Mouse (Mus musculus): ENCODE data around the gene Mllt6. TPM values are rescaled to one million over a fixed set of nuclear protein-coding genes. Genes with fewer than 3 reads are reported as not detected.
"Not testable (repeated sequence)": the region's sequence is repeated elsewhere in the genome, so short reads cannot be mapped to it uniquely, and the experiment has no call there.

Mllt6 gene
- polyA plus RNA-seq, 1 experiment from 2014 or later = 5.5 TPM

GRCm38 (mm10) chr11:97628303-97628567 is 35.0 kb upstream of the Mllt6 start:
- Histone ChIP-seq H3K9ac (replicated peaks; ENCODE audit: low read length) (peak overlapping the region; percentile 7; the same call in 1 of the 2 replicates), H3K4me2 (replicated peaks; ENCODE audit: low read depth, low read length) (peak overlapping the region; percentile 97), H3K9me3 (ENCODE audit: low read length) (no peaks in the 10 kb centered on the region), H3K27ac (ENCODE audit: low read length) (no peak overlapping the region), H3K36me3 (ENCODE audit: insufficient read depth, low read length) (no peaks in the 10 kb centered on the region), H3K4me3 (ENCODE audit: low read length) (peak overlapping the region; percentile 71), H3K27me3 (ENCODE audit: insufficient read depth, low read length) (peaks cover 81% of the 10 kb centered on the region), H3K4me1 (ENCODE audit: insufficient read depth, low read length) (peaks cover 40% of the 10 kb centered on the region)
- under 1% methylated on average over 28 of the region's 28 CpGs for WGBS
- ATAC-seq (ENCODE audit: low FRiP score, low TSS enrichment) = no peak

DNA sequence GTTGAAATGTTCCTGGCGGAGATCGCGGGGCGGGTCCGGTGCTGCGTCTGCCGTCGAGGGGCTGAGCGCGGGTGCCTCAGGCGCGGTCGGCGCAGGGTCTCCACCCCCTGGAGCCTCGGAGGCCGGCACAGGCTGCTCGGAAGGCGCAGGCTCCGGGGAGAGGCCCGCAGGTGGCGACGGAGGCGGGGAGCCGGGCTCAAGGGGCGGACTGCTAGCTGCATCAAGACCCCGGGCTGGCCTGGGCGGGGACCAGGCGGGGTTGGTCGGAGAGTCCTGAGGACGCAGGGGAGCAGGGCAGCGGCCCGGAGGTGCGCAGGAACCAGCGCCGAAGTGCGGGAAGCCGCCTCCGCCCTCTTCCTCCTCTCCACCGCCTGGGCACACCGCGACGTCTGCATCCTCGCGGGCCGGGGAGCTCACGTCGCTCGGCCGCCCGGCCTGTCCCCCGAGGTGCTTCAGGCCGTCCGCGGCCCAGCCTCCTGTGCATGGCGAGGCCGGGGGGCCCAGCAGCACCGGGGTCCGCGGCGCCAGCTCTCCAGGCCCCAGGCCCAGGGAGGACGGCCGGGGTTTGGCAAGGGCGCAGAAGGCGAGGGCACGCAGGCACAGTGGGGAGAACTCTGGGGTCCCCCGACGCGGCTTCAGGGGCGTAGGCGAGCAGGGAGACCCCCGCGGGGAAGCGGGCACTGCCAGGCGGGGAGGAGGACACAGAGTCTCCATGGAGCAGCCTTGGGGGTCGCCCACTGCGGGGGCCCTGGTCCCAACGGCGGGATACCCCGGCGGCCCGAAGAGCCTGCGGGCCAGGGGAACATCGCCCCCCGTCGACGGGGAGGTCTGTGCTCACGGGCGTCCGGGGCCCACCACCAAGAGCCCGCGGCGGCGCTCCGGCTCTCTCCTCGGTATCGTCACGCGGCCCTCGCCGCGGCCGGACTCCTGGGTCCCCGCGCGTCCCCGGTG is 34.4 kb upstream of the Mllt6 start:
- no peak overlapping the region for H3K27ac ChIP-seq (ENCODE audit: low read length)
- H3K27me3 ChIP-seq (ENCODE audit: insufficient read depth, low read length) = peaks cover 75% of the 10 kb centered on the region
- peak overlapping the region; percentile 97 for H3K4me2 ChIP-seq (replicated peaks; ENCODE audit: low read depth, low read length)
- WGBS = under 1% methylated on average over 82 of the region's 106 CpGs
- peaks cover 40% of the 10 kb centered on the region for H3K4me1 ChIP-seq (ENCODE audit: insufficient read depth, low read length)
- no peaks in the 10 kb centered on the region for H3K9me3 ChIP-seq (ENCODE audit: low read length)
- peak overlapping the region; percentile 71 for H3K4me3 ChIP-seq (ENCODE audit: low read length)
- no peaks in the 10 kb centered on the region for H3K36me3 ChIP-seq (ENCODE audit: insufficient read depth, low read length)
- ATAC-seq (ENCODE audit: low FRiP score, low TSS enrichment) = peak; percentile 57
- peak overlapping the region; percentile 81 for H3K9ac ChIP-seq (replicated peaks; ENCODE audit: low read length)

- H3K9me3 ChIP-seq (ENCODE audit: low read length) = no peaks in the 10 kb centered on the region
- 0% methylated on average over 43 of the region's 47 CpGs for WGBS
- peak within 1 kb of the TSS; percentile 81 for H3K9ac ChIP-seq (replicated peaks; ENCODE audit: low read length)
- H3K4me1 ChIP-seq (ENCODE audit: insufficient read depth, low read length) = peaks cover 40% of the 10 kb centered on the region
- peak within 1 kb of the TSS; percentile 71 for H3K4me3 ChIP-seq (ENCODE audit: low read length)
- H3K27ac ChIP-seq (ENCODE audit: low read length) = no peak within 1 kb of the TSS
- H3K4me2 ChIP-seq (replicated peaks; ENCODE audit: low read depth, low read length) = peak within 1 kb of the TSS; percentile 97
- H3K27me3 ChIP-seq (ENCODE audit: insufficient read depth, low read length) = peaks cover 68% of the 10 kb centered on the region
- ATAC-seq (ENCODE audit: low FRiP score, low TSS enrichment) = peak; percentile 89
- no peaks in the 10 kb centered on the region for H3K36me3 ChIP-seq (ENCODE audit: insufficient read depth, low read length)
Measured at GRCm38 (mm10) chr11:97629576-97629975, 33.6 kb upstream of the Mllt6 start, which contains the start of gene Epop. TSS of gene Epop (minus strand) at chr11:97629702.

- peaks cover 40% of the 10 kb centered on the region for H3K4me1 ChIP-seq (ENCODE audit: insufficient read depth, low read length)
- no peaks in the 10 kb centered on the region for H3K36me3 ChIP-seq (ENCODE audit: insufficient read depth, low read length)
- H3K27ac ChIP-seq (ENCODE audit: low read length) = no peak overlapping the region
- no peaks in the 10 kb centered on the region for H3K9me3 ChIP-seq (ENCODE audit: low read length)
- peaks cover 53% of the 10 kb centered on the region for H3K27me3 ChIP-seq (ENCODE audit: insufficient read depth, low read length)
- H3K4me2 ChIP-seq (replicated peaks; ENCODE audit: low read depth, low read length) = no peak overlapping the region
- H3K4me3 ChIP-seq (ENCODE audit: low read length) = no peak overlapping the region
- H3K9ac ChIP-seq (replicated peaks; ENCODE audit: low read length) = no peak overlapping the region
- WGBS = 33% methylated on average over 2 of the region's 2 CpGs
- ATAC-seq (ENCODE audit: low FRiP score, low TSS enrichment) = no peak
Measured at GRCm38 (mm10) chr11:97631046-97631445, 32.2 kb upstream of the Mllt6 start.

- no peak overlapping the region for H3K9ac ChIP-seq (replicated peaks; ENCODE audit: low read length)
- peaks cover 36% of the 10 kb centered on the region for H3K4me1 ChIP-seq (ENCODE audit: insufficient read depth, low read length)
- H3K27ac ChIP-seq (ENCODE audit: low read length) = no peak overlapping the region
- H3K27me3 ChIP-seq (ENCODE audit: insufficient read depth, low read length) = peaks cover 49% of the 10 kb centered on the region
- H3K4me2 ChIP-seq (replicated peaks; ENCODE audit: low read depth, low read length) = no peak overlapping the region
- no peaks in the 10 kb centered on the region for H3K9me3 ChIP-seq (ENCODE audit: low read length)
- WGBS = 19% methylated on average over 5 of the region's 5 CpGs
- H3K36me3 ChIP-seq (ENCODE audit: insufficient read depth, low read length) = no peaks in the 10 kb centered on the region
- ATAC-seq (ENCODE audit: low FRiP score, low TSS enrichment) = no peak
- no peak overlapping the region for H3K4me3 ChIP-seq (ENCODE audit: low read length)
Measured at GRCm38 (mm10) chr11:97631500-97631899, 31.7 kb upstream of the Mllt6 start.

- WGBS = 4% methylated on average over 11 of the region's 12 CpGs
- no peaks in the 10 kb centered on the region for H3K36me3 ChIP-seq (ENCODE audit: insufficient read depth, low read length)
- H3K9me3 ChIP-seq (ENCODE audit: low read length) = no peaks in the 10 kb centered on the region
- no peak overlapping the region for H3K4me3 ChIP-seq (ENCODE audit: low read length)
- H3K27me3 ChIP-seq (ENCODE audit: insufficient read depth, low read length) = peaks cover 45% of the 10 kb centered on the region
- ATAC-seq (ENCODE audit: low FRiP score, low TSS enrichment) = no peak
- no peak overlapping the region for H3K27ac ChIP-seq (ENCODE audit: low read length)
- peaks cover 32% of the 10 kb centered on the region for H3K4me1 ChIP-seq (ENCODE audit: insufficient read depth, low read length)
- H3K4me2 ChIP-seq (replicated peaks; ENCODE audit: low read depth, low read length) = no peak overlapping the region
- no peak overlapping the region for H3K9ac ChIP-seq (replicated peaks; ENCODE audit: low read length)
Measured at GRCm38 (mm10) chr11:97631938-97632337, 31.3 kb upstream of the Mllt6 start.

GRCm38 (mm10) chr11:97632440-97632839 is 30.8 kb upstream of the Mllt6 start:
- not testable (repeated sequence) for H3K27ac ChIP-seq (ENCODE audit: low read length); H3K9ac ChIP-seq (replicated peaks; ENCODE audit: low read length); H3K4me2 ChIP-seq (replicated peaks; ENCODE audit: low read depth, low read length); H3K9me3 ChIP-seq (ENCODE audit: low read length); H3K36me3 ChIP-seq (ENCODE audit: insufficient read depth, low read length); ATAC-seq (ENCODE audit: low FRiP score, low TSS enrichment); H3K4me3 ChIP-seq (ENCODE audit: low read length)
- Histone ChIP-seq H3K4me1 (ENCODE audit: insufficient read depth, low read length) (peaks cover 27% of the 10 kb centered on the region), H3K27me3 (ENCODE audit: insufficient read depth, low read length) (peaks cover 40% of the 10 kb centered on the region)
- WGBS = 87% methylated on average over 4 of the region's 4 CpGs

GRCm38 (mm10) chr11:97635468-97636019 is 27.7 kb upstream of the Mllt6 start:
- peaks cover 13% of the 10 kb centered on the region for H3K27me3 ChIP-seq (ENCODE audit: insufficient read depth, low read length)
- H3K4me1 ChIP-seq (ENCODE audit: insufficient read depth, low read length) = 0 out of 2 replicates have a peak, but pooled peaks cover under 1% of the 10 kb centered on the region
- no peak overlapping the region for H3K9ac ChIP-seq (replicated peaks; ENCODE audit: low read length)
- WGBS = 79% methylated on average over 11 of the region's 11 CpGs
- H3K4me3 ChIP-seq (ENCODE audit: low read length) = no peak overlapping the region
- no peak overlapping the region for H3K4me2 ChIP-seq (replicated peaks; ENCODE audit: low read depth, low read length)
- H3K36me3 ChIP-seq (ENCODE audit: insufficient read depth, low read length) = no peaks in the 10 kb centered on the region
- no peak overlapping the region for H3K27ac ChIP-seq (ENCODE audit: low read length)
- no peak for ATAC-seq (ENCODE audit: low FRiP score, low TSS enrichment)
- no peaks in the 10 kb centered on the region for H3K9me3 ChIP-seq (ENCODE audit: low read length)

DNA sequence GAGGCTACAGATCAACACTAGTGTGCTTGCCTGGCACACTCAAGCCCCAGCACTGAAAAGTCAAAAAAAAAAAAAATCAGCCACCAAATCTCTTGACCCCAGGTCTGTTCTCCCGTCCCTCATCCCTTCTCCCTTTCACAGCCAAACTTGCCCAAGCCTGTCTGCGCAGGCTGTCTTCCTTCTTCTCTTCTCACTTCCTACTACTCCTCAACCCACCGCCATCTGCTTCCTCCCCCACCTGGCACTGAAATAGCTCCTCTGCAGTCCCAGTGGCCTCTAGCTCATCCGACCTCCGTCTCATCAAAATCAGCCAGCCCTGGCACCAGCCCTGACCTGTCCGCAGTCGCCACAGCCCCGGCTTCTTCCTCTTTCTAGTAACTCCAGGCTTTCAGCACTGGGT is 21.5 kb upstream of the Mllt6 start:
- no peaks in the 10 kb centered on the region for H3K9me3 ChIP-seq (ENCODE audit: low read length)
- WGBS = 43% methylated on average over 8 of the region's 8 CpGs
- H3K27ac ChIP-seq (ENCODE audit: low read length) = no peak overlapping the region
- H3K4me1 ChIP-seq (ENCODE audit: insufficient read depth, low read length) = no peaks in the 10 kb centered on the region
- H3K9ac ChIP-seq (replicated peaks; ENCODE audit: low read length) = no peak overlapping the region
- no peaks in the 10 kb centered on the region for H3K27me3 ChIP-seq (ENCODE audit: insufficient read depth, low read length)
- ATAC-seq (ENCODE audit: low FRiP score, low TSS enrichment) = no peak
- no peak overlapping the region for H3K4me3 ChIP-seq (ENCODE audit: low read length)
- no peaks in the 10 kb centered on the region for H3K36me3 ChIP-seq (ENCODE audit: insufficient read depth, low read length)
- H3K4me2 ChIP-seq (replicated peaks; ENCODE audit: low read depth, low read length) = no peak overlapping the region

DNA sequence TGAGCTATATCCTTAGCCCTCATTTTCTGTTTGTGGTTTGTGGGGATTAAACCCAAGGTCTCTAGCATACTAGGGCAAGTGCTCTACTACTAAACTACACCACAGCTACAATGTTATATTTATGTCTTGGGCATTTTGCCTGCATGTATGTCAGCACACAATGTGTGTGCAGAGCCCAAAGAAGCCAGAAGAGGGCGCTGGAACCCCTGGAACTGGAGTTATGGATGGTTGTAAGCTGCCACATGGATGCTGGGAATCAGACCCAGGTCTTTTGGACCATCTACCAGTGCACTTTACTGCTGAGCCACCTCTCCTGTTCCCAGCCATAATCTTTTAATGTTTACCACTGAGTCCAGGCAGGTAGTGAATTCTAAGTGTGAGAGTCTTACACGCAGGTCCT is 20.5 kb upstream of the Mllt6 start:
- Histone ChIP-seq H3K27me3 (ENCODE audit: insufficient read depth, low read length) (no peaks in the 10 kb centered on the region), H3K36me3 (ENCODE audit: insufficient read depth, low read length) (no peaks in the 10 kb centered on the region), H3K9me3 (ENCODE audit: low read length) (no peaks in the 10 kb centered on the region), H3K27ac (ENCODE audit: low read length) (no peak overlapping the region), H3K9ac (replicated peaks; ENCODE audit: low read length) (no peak overlapping the region), H3K4me2 (replicated peaks; ENCODE audit: low read depth, low read length) (no peak overlapping the region), H3K4me1 (ENCODE audit: insufficient read depth, low read length) (no peaks in the 10 kb centered on the region), H3K4me3 (ENCODE audit: low read length) (no peak overlapping the region)
- ATAC-seq (ENCODE audit: low FRiP score, low TSS enrichment) = no peak
- WGBS = 51% methylated on average over 2 of the region's 2 CpGs

Data from kidney, embryonic 16.5 days (tissue).